In the genomic region with DNA sequence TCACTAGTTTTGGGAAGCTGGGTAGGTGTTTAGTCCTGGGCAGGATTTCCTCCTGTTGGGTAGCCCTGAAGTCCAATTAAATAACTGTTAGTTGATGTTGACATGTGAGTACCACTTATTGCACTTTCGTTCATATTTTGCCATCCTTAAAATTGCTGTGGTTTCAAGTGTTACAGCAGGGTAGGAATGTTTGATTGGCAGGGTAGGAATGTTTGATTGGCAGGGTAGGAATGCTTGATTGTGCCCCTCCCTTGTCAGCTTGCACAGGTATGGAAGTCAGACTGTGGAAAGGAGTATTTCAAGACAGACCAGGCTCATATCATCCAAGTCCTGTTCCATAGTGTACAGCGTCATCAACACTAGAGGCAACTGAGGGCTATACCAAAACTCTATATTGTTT, we compare ENCODE assay signal across 28 mouse cellular contexts.
"Had no signal": no experiment of that assay in that cellular context is flagged by ENCODE, and none has a peak within 500 bp of the region (broad histone marks: within the 10 kb centered on the region; RNA-seq: fewer than 3 reads in every experiment).

No protein-coding gene starts in this region.

- H3K4me2 ChIP-seq: embryonic facial prominence, embryonic 12.5 days; embryonic facial prominence, embryonic 13.5 days; embryonic facial prominence, embryonic 15.5 days; forebrain, embryonic 12.5 days; forebrain, embryonic 13.5 days; forebrain, embryonic 15.5 days had no signal

- H3K36me3 ChIP-seq: embryonic facial prominence, embryonic 10.5 days; embryonic facial prominence, embryonic 12.5 days; embryonic facial prominence, embryonic 13.5 days; embryonic facial prominence, embryonic 15.5 days; forebrain, embryonic 10.5 days; forebrain, embryonic 12.5 days; forebrain, embryonic 15.5 days had no signal

- H3K4me1 ChIP-seq: embryonic facial prominence, embryonic 10.5 days; embryonic facial prominence, embryonic 12.5 days; embryonic facial prominence, embryonic 13.5 days; embryonic facial prominence, embryonic 15.5 days; forebrain, embryonic 10.5 days; forebrain, embryonic 12.5 days; forebrain, embryonic 13.5 days; forebrain, embryonic 15.5 days had no signal

- H3K27ac ChIP-seq: embryonic facial prominence, embryonic 10.5 days; embryonic facial prominence, embryonic 12.5 days; embryonic facial prominence, embryonic 13.5 days; embryonic facial prominence, embryonic 15.5 days; forebrain, embryonic 10.5 days; forebrain, embryonic 12.5 days; forebrain, embryonic 13.5 days; forebrain, embryonic 15.5 days; gastrocnemius, adult 2 months had no signal

- H3K9ac ChIP-seq: embryonic facial prominence, embryonic 12.5 days; embryonic facial prominence, embryonic 13.5 days; embryonic facial prominence, embryonic 15.5 days; forebrain, embryonic 12.5 days; forebrain, embryonic 13.5 days; forebrain, embryonic 15.5 days; forebrain, postnatal 0 days had no signal

- H3K4me3 ChIP-seq: embryonic facial prominence, embryonic 10.5 days; embryonic facial prominence, embryonic 12.5 days; embryonic facial prominence, embryonic 13.5 days; embryonic facial prominence, embryonic 15.5 days; erythroblast, embryonic 14.5 days; forebrain, embryonic 10.5 days; forebrain, embryonic 12.5 days; forebrain, embryonic 13.5 days; forebrain, embryonic 15.5 days; gastrocnemius, adult 2 months had no signal

- H3K9me3 ChIP-seq: embryonic facial prominence, embryonic 10.5 days; embryonic facial prominence, embryonic 12.5 days; embryonic facial prominence, embryonic 13.5 days; embryonic facial prominence, embryonic 15.5 days; forebrain, embryonic 10.5 days; forebrain, embryonic 12.5 days; forebrain, embryonic 13.5 days; forebrain, embryonic 15.5 days had no signal

- ATAC-seq: forebrain, embryonic 13.5 days; forebrain, embryonic 14.5 days; forebrain, embryonic 15.5 days; forebrain, embryonic 16.5 days; forebrain, postnatal 0 days had no signal

- DNase-seq: cerebellum, adult 18-20 months; cerebellum, adult 2 months; cerebellum, adult 8-10 months; cerebellum, adult 9-10 months; cerebellum, adult 9-11 months; cerebellum, postnatal 10 days; cerebellum, postnatal 14 days; cerebellum, postnatal 25 days; cerebellum, postnatal 36 days; embryo, embryonic 11 days; forebrain, postnatal 0 days; gastrocnemius, adult 2 months; gastrocnemius, postnatal 10 days; gastrocnemius, postnatal 14 days; gastrocnemius, postnatal 25 days; gastrocnemius, postnatal 36 days; heart, adult 11 months had no signal

- H3K27me3 ChIP-seq: embryonic facial prominence, embryonic 12.5 days; embryonic facial prominence, embryonic 13.5 days; embryonic facial prominence, embryonic 15.5 days; forebrain, embryonic 12.5 days; forebrain, embryonic 13.5 days; forebrain, embryonic 15.5 days had no signal
